Mouse (Mus musculus) CH12.LX (cell line): ENCODE results near the gene Prrxl1. TPM values are rescaled to one million over a fixed set of nuclear protein-coding genes. Genes with fewer than 3 reads are reported as not detected.

Experiments
- DNase-seq: peaks from one replicate; pipeline ENCODE4 v3.0.0-alpha.2; 2013; ENCODE audit errors: extremely low read depth
- H3K27ac ChIP-seq: 2 replicates; pipeline ENCODE4 v1.5.1; 2012; ENCODE audit warnings: low read depth, mild to moderate bottlenecking, control low read depth, moderate library complexity; ENCODE audit not compliant: insufficient read depth
- H3K27me3 ChIP-seq: replicated peaks from 2 replicates; pipeline ENCODE3; 2012; ENCODE audit warnings: inconsistent platforms
- H3K36me3 ChIP-seq, 2 experiments: replicated peaks in 1 of 2; 2 replicates each; pipeline versions ENCODE3 to v1.6.1; 2012; ENCODE audit warnings: inconsistent platforms in 1 of 2, low read length in 1 of 2, mild to moderate bottlenecking in 1 of 2, mixed read lengths in 1 of 2, moderate library complexity in 1 of 2; ENCODE audit not compliant: control insufficient read depth in 1 of 2, insufficient read depth in 1 of 2
- H3K4me1 ChIP-seq, 2 experiments: 2 replicates each; pipeline ENCODE4 v1.6.1; 2012; ENCODE audit warnings: inconsistent platforms in 1 of 2, moderate library complexity in 1 of 2; ENCODE audit not compliant: insufficient read depth in 2 of 2, control insufficient read depth in 1 of 2
- H3K4me2 ChIP-seq: 2 replicates; pipeline ENCODE4 v1.6.1; 2012; ENCODE audit warnings: low read depth, mild to moderate bottlenecking, control low read depth; ENCODE audit not compliant: poor library complexity, insufficient read depth, severe bottlenecking
- H3K4me3 ChIP-seq, 3 experiments: fragments of 150-350 bp in 1 of 3; sonication (generic) in 1 of 3; replicated peaks in 1 of 3; 2 replicates each; pipeline versions ENCODE3 to v1.5.1; 2011 to 2012; ENCODE audit warnings: low read depth in 2 of 3, low read length in 2 of 3, mild to moderate bottlenecking in 2 of 3, moderate library complexity in 2 of 3, control low read depth in 1 of 3, improper control_type of control experiment in 1 of 3, inconsistent platforms in 1 of 3, mixed read lengths in 1 of 3; ENCODE audit not compliant: poor library complexity in 1 of 3
- H3K79me2 ChIP-seq: replicated peaks from 2 replicates; pipeline ENCODE4 v1.6.1; 2012; ENCODE audit warnings: mild to moderate bottlenecking, moderate library complexity; ENCODE audit not compliant: control insufficient read depth, poor library complexity, insufficient read depth, severe bottlenecking; ENCODE audit errors: extremely low read depth
- H3K9ac ChIP-seq: 2 replicates; pipeline ENCODE4 v1.6.1; 2012; ENCODE audit warnings: low read depth, mild to moderate bottlenecking, control low read depth, moderate library complexity; ENCODE audit not compliant: insufficient read depth
- H3K9me3 ChIP-seq: replicated peaks from 2 replicates; pipeline ENCODE3; 2012; ENCODE audit warnings: low read length, inconsistent platforms, mixed read lengths
- BHLHE40 ChIP-seq: IDR thresholded peaks from 2 replicates; pipeline ENCODE4 v1.6.1; 2011; ENCODE audit warnings: mild to moderate bottlenecking, low read depth, low read length, improper control_type of control experiment
- E2F4 ChIP-seq: IDR thresholded peaks from 2 replicates; pipeline ENCODE4 v1.6.1; 2011; ENCODE audit warnings: low read depth, low read length, improper control_type of control experiment; ENCODE audit not compliant: insufficient replicate concordance
- ELF1 ChIP-seq: IDR thresholded peaks from 2 replicates; pipeline ENCODE4 v1.6.1; 2014; ENCODE audit warnings: low read depth, mild to moderate bottlenecking, inconsistent platforms, low read length, improper control_type of control experiment
- EP300 ChIP-seq: IDR thresholded peaks from 2 replicates; pipeline ENCODE4 v1.6.1; 2011; ENCODE audit warnings: low read length, improper control_type of control experiment
- ETS1 ChIP-seq: conservative IDR thresholded peaks from 2 replicates; pipeline ENCODE4 v1.6.1; 2012; ENCODE audit warnings: low read depth, mild to moderate bottlenecking, inconsistent platforms, low read length, improper control_type of control experiment, moderate library complexity
- GABPA ChIP-seq: IDR thresholded peaks from 2 replicates; pipeline ENCODE4 v1.6.1; 2012; ENCODE audit warnings: low read depth, low read length, improper control_type of control experiment, inconsistent platforms; ENCODE audit not compliant: insufficient replicate concordance
- HCFC1 ChIP-seq: IDR thresholded peaks from 2 replicates; pipeline ENCODE4 v1.6.1; 2012; ENCODE audit warnings: low read depth, mild to moderate bottlenecking, inconsistent platforms, low read length, improper control_type of control experiment
- IRF4 ChIP-seq: IDR thresholded peaks from 2 replicates; pipeline ENCODE4 v1.6.1; 2014; ENCODE audit warnings: low read depth, mild to moderate bottlenecking, inconsistent platforms, low read length, improper control_type of control experiment
- JUN ChIP-seq: IDR thresholded peaks from 2 replicates; pipeline ENCODE4 v1.6.1; 2011; ENCODE audit warnings: low read depth, mild to moderate bottlenecking, low read length, improper control_type of control experiment, moderate library complexity; ENCODE audit not compliant: insufficient read depth
- KAT2A ChIP-seq: IDR thresholded peaks from 2 replicates; pipeline ENCODE4 v1.6.1; 2012; ENCODE audit warnings: low read length, improper control_type of control experiment, inconsistent platforms; ENCODE audit not compliant: insufficient replicate concordance
- MAX ChIP-seq: IDR thresholded peaks from 2 replicates; pipeline ENCODE4 v1.6.1; 2011; ENCODE audit warnings: low read length, improper control_type of control experiment
- MEF2A ChIP-seq: IDR thresholded peaks from 2 replicates; pipeline ENCODE4 v1.6.1; 2014; ENCODE audit warnings: low read depth, mild to moderate bottlenecking, inconsistent platforms, low read length, improper control_type of control experiment, borderline replicate concordance
- MYC ChIP-seq: IDR thresholded peaks from 2 replicates; pipeline ENCODE4 v1.6.1; 2011; ENCODE audit warnings: low read depth, mild to moderate bottlenecking, improper control_type of control experiment, low read length
- NELFE ChIP-seq: IDR thresholded peaks from 2 replicates; pipeline ENCODE4 v1.6.1; 2011; ENCODE audit warnings: low read depth, low read length, improper control_type of control experiment
- NRF1 ChIP-seq: IDR thresholded peaks from 2 replicates; pipeline ENCODE4 v1.6.1; 2014; ENCODE audit warnings: low read depth, mild to moderate bottlenecking, inconsistent platforms, low read length, improper control_type of control experiment, moderate library complexity
- POLR2A ChIP-seq: IDR thresholded peaks from 2 replicates; pipeline ENCODE4 v1.6.1; 2011; ENCODE audit warnings: low read depth, mild to moderate bottlenecking, improper control_type of control experiment, low read length
- POLR2AphosphoS2 ChIP-seq: IDR thresholded peaks from 2 replicates; pipeline ENCODE4 v1.6.1; 2011; ENCODE audit warnings: low read depth, low read length, improper control_type of control experiment
- RAD21 ChIP-seq: IDR thresholded peaks from 2 replicates; pipeline ENCODE4 v1.6.1; 2011; ENCODE audit warnings: low read depth, mild to moderate bottlenecking, low read length, improper control_type of control experiment, moderate library complexity
- TBP ChIP-seq: conservative IDR thresholded peaks from 2 replicates; pipeline ENCODE4 v1.6.1; 2011; ENCODE audit warnings: low read depth, low read length, improper control_type of control experiment
- UBTF ChIP-seq: IDR thresholded peaks from 2 replicates; pipeline ENCODE4 v1.6.1; 2012; ENCODE audit warnings: low read depth, mild to moderate bottlenecking, inconsistent platforms, low read length, improper control_type of control experiment, moderate library complexity
- USF1 ChIP-seq: IDR thresholded peaks from 2 replicates; pipeline ENCODE4 v1.6.1; 2014; ENCODE audit warnings: low read depth, mild to moderate bottlenecking, inconsistent platforms, low read length, improper control_type of control experiment
- USF2 ChIP-seq: conservative IDR thresholded peaks from 2 replicates; pipeline ENCODE4 v1.6.1; 2011; ENCODE audit warnings: low read depth, low read length, improper control_type of control experiment
- ZC3H11A ChIP-seq: IDR thresholded peaks from 2 replicates; pipeline ENCODE4 v1.6.1; 2012; ENCODE audit warnings: low read depth, mild to moderate bottlenecking, inconsistent platforms, low read length, improper control_type of control experiment
- ZKSCAN1 ChIP-seq: IDR thresholded peaks from 2 replicates; pipeline ENCODE4 v1.6.1; 2012; ENCODE audit warnings: low read depth, inconsistent platforms, low read length, improper control_type of control experiment, borderline replicate concordance
- ZNF384 ChIP-seq: IDR thresholded peaks from 2 replicates; pipeline ENCODE4 v1.6.1; 2012; ENCODE audit warnings: low read depth, low read length, improper control_type of control experiment, inconsistent platforms
- dilution Hi-C: fragments of 300-500 bp; cut with MboI; formaldehyde crosslinking; loops from 2 replicates; pipeline ENCODE4 v1.14.3; 2020; ENCODE audit warnings: low sequenced_read_pairs; ENCODE audit not compliant: extremely low pct_unique_long_range_greater_than_20kb, extremely low pct_ligation_motif_present
- in situ Hi-C: fragments of 300-500 bp; cut with MboI; formaldehyde crosslinking; loops from 3 replicates; pipeline ENCODE4 v1.14.3; 2019; ENCODE audit warnings: low sequenced_read_pairs, low pct_ligation_motif_present, low pct_unique_long_range_greater_than_20kb, mixed read lengths
- polyA plus RNA-seq: library from polyadenylated mRNA; unstranded; fragments of >175 nt; gene quantifications from 2 replicates; pipeline ENCODE4 v1.2.1, GENCODE M21; 2012; ENCODE audit warnings: low read depth; ENCODE audit not compliant: insufficient read length
- total RNA-seq, 2 experiments: library from RNA; depleted of rRNA; stranded (reverse); fragments of 300-350 nt in 1 of 2; fragments of >200 nt in 1 of 2; gene quantifications; 2 replicates each; pipeline ENCODE4 v1.2.3; 2012 to 2014

Prrxl1 gene
- total and polyA plus RNA-seq, 3 experiments, result not detected

DNA sequence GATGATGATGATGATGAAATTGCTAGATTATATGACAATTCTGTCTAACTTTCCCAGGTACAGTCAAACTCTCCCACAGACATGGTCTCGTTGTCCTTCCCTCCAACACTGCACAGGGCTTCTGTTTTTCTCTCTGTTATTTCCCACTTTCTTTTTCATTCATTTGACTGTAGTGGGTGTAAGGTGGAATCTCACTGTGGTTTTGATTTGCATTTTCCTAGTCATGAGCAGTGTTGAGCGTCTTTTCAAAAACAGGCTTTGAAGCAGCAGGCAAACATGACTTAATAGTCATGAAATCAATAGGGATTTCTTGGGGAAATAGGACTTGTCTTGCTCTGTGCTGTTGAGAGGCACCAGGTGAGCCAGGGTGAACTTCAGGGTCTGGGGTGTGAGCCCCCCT lies 97.1 kb downstream of the Prrxl1 start:
- dilution Hi-C loops, result no loop called here
- H3K4me2 ChIP-seq, result peak overlapping the region; percentile 42; the same call in 1 of the 2 replicates
- no peak overlapping the region for H3K9ac ChIP-seq
- no peak overlapping the region for H3K4me3 ChIP-seq
- no peak for TF ChIP-seq E2F4
- TF ChIP-seq ZC3H11A, result no peak
- no peak; the same call in 1 of the 2 replicates for TF ChIP-seq IRF4
- no peak for TF ChIP-seq HCFC1
- TF ChIP-seq MAX, result no peak
- peak; percentile 66 for TF ChIP-seq BHLHE40
- peak; percentile 61 for TF ChIP-seq EP300
- TF ChIP-seq, all 38 proteins: peak for 2
- Histone ChIP-seq H3K27ac (no peak overlapping the region), H3K36me3 (no peaks in the 10 kb centered on the region), H3K9me3 (no peaks in the 10 kb centered on the region), H3K27me3 (no peaks in the 10 kb centered on the region), H3K4me1 (peaks cover 9 to 46% of the 10 kb centered on the region in 2 experiments), H3K79me2 (no peaks in the 10 kb centered on the region)
- peak; percentile 53 for DNase-seq
- in situ Hi-C loops, result no loop called here

DNA sequence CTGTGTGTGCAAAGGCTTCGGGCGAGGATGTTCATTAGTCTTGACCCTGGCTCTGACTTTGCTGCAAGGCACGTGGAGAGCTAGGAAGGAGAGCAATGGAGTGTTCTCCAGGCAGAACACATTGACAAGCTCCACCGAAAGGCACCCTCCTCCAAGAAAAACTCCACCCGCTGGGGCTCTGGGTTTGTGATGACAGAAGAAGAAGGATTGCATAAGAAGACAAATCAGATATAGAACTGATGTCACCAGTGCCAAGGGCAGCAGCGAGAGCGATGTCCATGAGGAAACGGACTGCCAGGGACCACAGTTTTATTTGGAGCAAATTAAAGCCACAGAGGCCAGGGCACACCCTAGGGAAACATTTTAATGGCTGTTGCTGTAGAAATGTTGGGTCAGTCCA lies 98.6 kb downstream of the Prrxl1 start:
- in situ Hi-C loops, result no loop called here

DNA sequence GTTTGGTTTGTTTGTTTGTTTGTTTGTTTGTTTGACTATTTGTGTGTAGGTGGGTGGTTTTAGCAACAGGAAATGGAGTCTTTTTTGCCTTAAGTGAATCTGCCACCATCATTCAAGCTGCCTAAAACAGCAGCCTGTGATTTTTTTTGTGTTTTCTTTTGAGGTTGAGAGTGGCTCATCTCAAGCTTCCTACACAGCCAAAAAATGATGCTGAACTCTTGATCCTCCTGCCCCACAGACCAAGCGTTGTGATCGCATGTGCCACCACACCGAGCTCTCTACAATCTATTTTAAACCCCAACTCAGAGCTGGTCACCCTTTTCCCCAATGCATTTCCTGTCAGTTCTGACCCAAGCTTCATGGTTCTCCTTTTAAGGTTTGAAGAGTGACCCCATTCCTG lies 99.3 kb downstream of the Prrxl1 start:
- Histone ChIP-seq H3K9ac (no peak overlapping the region), H3K27ac (no peak overlapping the region), H3K4me2 (no peak overlapping the region), H3K4me3 (no peak overlapping the region), H3K27me3 (no peaks in the 10 kb centered on the region), H3K36me3 (no peaks in the 10 kb centered on the region), H3K9me3 (no peaks in the 10 kb centered on the region), H3K4me1 (peaks cover 9 to 46% of the 10 kb centered on the region in 2 experiments), H3K79me2 (no peaks in the 10 kb centered on the region)
- dilution Hi-C loops (no loop called here), in situ Hi-C loops (no loop called here)
- no peak for DNase-seq
- TF ChIP-seq USF1 (no peak), GABPA (no peak), RAD21 (no peak), ZKSCAN1 (no peak), MAX (no peak), JUN (no peak), POLR2A (no peak), ELF1 (no peak), USF2 (no peak), ZNF384 (no peak), KAT2A (no peak), ETS1 (no peak), MEF2A (no peak), EP300 (no peak), TBP (no peak)

More for the DNA sequence above, 98.6 kb downstream of the Prrxl1 start:
- no peak overlapping the region for H3K9ac ChIP-seq
- H3K4me3 ChIP-seq, result no peak overlapping the region
- dilution Hi-C loops, result no loop called here
- no peak overlapping the region for H3K4me2 ChIP-seq
- no peaks in the 10 kb centered on the region for H3K79me2 ChIP-seq
- no peak for DNase-seq
- TF ChIP-seq POLR2AphosphoS2, result no peak
- TF ChIP-seq MAX, result no peak
- no peak for TF ChIP-seq KAT2A
- no peak for TF ChIP-seq NELFE
- no peak for TF ChIP-seq NRF1
- TF ChIP-seq MYC, result no peak
- TF ChIP-seq ELF1, result no peak
- no peak for TF ChIP-seq UBTF
- TF ChIP-seq BHLHE40, result no peak
- no peak for TF ChIP-seq GABPA
- no peak for TF ChIP-seq MEF2A
- H3K9me3 ChIP-seq, result no peaks in the 10 kb centered on the region
- H3K4me1 ChIP-seq, result peaks cover 9 to 46% of the 10 kb centered on the region in 2 experiments
- no peaks in the 10 kb centered on the region for H3K36me3 ChIP-seq
- no peaks in the 10 kb centered on the region for H3K27me3 ChIP-seq
- no peak overlapping the region for H3K27ac ChIP-seq
